Mouse (Mus musculus) heart, embryonic 16.5 days (tissue): ENCODE measurements at regions not wholly inside any gene's neighbourhood (a gene's known extent, or its start where the extent isn't known, plus 50 kb on each side); places are given as distances from the start of the nearest gene placed in this dataset.

Source experiments
- ATAC-seq: fragments of 200-750 bp; cut with Nextera tagmentation; replicated peaks from 2 replicates; pipeline ENCODE4 v1.8.0; 2017; ENCODE audit warnings: moderate number of reproducible peaks; ENCODE audit not compliant: insufficient read depth, low FRiP score; ENCODE audit errors: extremely low read depth
- H3K27ac ChIP-seq: fragments of 300-500 bp; sonication (generic); 2 replicates; pipeline ENCODE4 v1.5.1; 2014; ENCODE audit warnings: mild to moderate bottlenecking, low read length, control low read depth, moderate library complexity
- H3K27me3 ChIP-seq: fragments of 300-500 bp; sonication (generic); 2 replicates; pipeline ENCODE4 v1.6.1; 2014; ENCODE audit warnings: low read length, mixed read lengths; ENCODE audit not compliant: control insufficient read depth, insufficient read depth
- H3K36me3 ChIP-seq: fragments of 300-500 bp; sonication (generic); 2 replicates; pipeline ENCODE4 v1.6.1; 2014; ENCODE audit not compliant: control insufficient read depth, insufficient read depth
- H3K4me1 ChIP-seq: fragments of 300-500 bp; sonication (generic); 2 replicates; pipeline ENCODE4 v1.6.1; 2014; ENCODE audit warnings: low read length, mixed read lengths; ENCODE audit not compliant: control insufficient read depth, insufficient read depth
- H3K4me2 ChIP-seq: fragments of 300-500 bp; sonication (generic); 2 replicates; pipeline ENCODE4 v1.6.1; 2014; ENCODE audit warnings: low read depth, mild to moderate bottlenecking, control low read depth, low read length
- H3K4me3 ChIP-seq: fragments of 300-500 bp; sonication (generic); 2 replicates; pipeline ENCODE4 v1.5.1; 2014; ENCODE audit warnings: mild to moderate bottlenecking, control low read depth, low read length
- H3K9ac ChIP-seq: fragments of 300-500 bp; sonication (generic); 2 replicates; pipeline ENCODE4 v1.6.1; 2014; ENCODE audit warnings: low read length, control low read depth
- H3K9me3 ChIP-seq: fragments of 300-500 bp; sonication (generic); replicated peaks from 2 replicates; pipeline ENCODE4 v1.6.1; 2016; ENCODE audit warnings: low read length; ENCODE audit not compliant: control insufficient read depth
- WGBS: fragments of 180-500 bp; shearing (Covaris S2); extraction: QIAGEN DNeasy Blood & Tissue Kit; methylation state at CpG from one replicate; pipeline ENCODE4 v1.1.7; 2014; 5-methylcytosine and 5-hydroxymethylcytosine counted together

- Histone ChIP-seq H3K4me2 (no peak overlapping the region), H3K9me3 (no peaks in the 10 kb centered on the region), H3K4me1 (no peaks in the 10 kb centered on the region), H3K9ac (no peak overlapping the region), H3K4me3 (no peak overlapping the region), H3K27ac (no peak overlapping the region), H3K36me3 (no peaks in the 10 kb centered on the region), H3K27me3 (no peaks in the 10 kb centered on the region)
- 77% methylated on average over 2 of the region's 2 CpGs for WGBS
- ATAC-seq = no peak
These were observed 331.3 kb downstream of the Gja1 start for GRCm38 (mm10) chr10:56708411-56708810.

- Histone ChIP-seq H3K4me3 (no peak overlapping the region), H3K9ac (no peak overlapping the region), H3K9me3 (no peaks in the 10 kb centered on the region), H3K27me3 (no peaks in the 10 kb centered on the region), H3K4me2 (no peak overlapping the region), H3K4me1 (no peaks in the 10 kb centered on the region), H3K36me3 (no peaks in the 10 kb centered on the region), H3K27ac (no peak overlapping the region)
- WGBS = 63% methylated on average over 1 of the region's 1 CpGs
- ATAC-seq = no peak
These were observed 331.8 kb downstream of the Gja1 start for GRCm38 (mm10) chr10:56708886-56709285.

GRCm38 (mm10) chr10:56712611-56713105 lies 335.5 kb downstream of the Gja1 start:
- ATAC-seq = no peak
- Histone ChIP-seq H3K9ac (no peak overlapping the region), H3K36me3 (no peaks in the 10 kb centered on the region), H3K4me1 (peaks cover 3% of the 10 kb centered on the region; the same call in 1 of the 2 replicates), H3K27me3 (no peaks in the 10 kb centered on the region), H3K4me2 (no peak overlapping the region), H3K27ac (no peak overlapping the region), H3K9me3 (no peaks in the 10 kb centered on the region), H3K4me3 (no peak overlapping the region)
- 70% methylated on average over 7 of the region's 7 CpGs for WGBS

- Histone ChIP-seq H3K36me3 (no peaks in the 10 kb centered on the region), H3K4me2 (no peak overlapping the region), H3K27me3 (no peaks in the 10 kb centered on the region), H3K9ac (no peak overlapping the region), H3K27ac (no peak overlapping the region), H3K9me3 (peaks cover 3% of the 10 kb centered on the region; the same call in 1 of the 2 replicates), H3K4me3 (no peak overlapping the region), H3K4me1 (no peaks in the 10 kb centered on the region)
- no peak for ATAC-seq
These were observed 359.9 kb downstream of the Gja1 start for GRCm38 (mm10) chr10:56737073-56737472.

- Histone ChIP-seq H3K27ac (no peak overlapping the region), H3K36me3 (no peaks in the 10 kb centered on the region), H3K4me3 (no peak overlapping the region), H3K4me2 (no peak overlapping the region), H3K4me1 (no peaks in the 10 kb centered on the region), H3K9ac (no peak overlapping the region), H3K27me3 (no peaks in the 10 kb centered on the region), H3K9me3 (peaks cover 3% of the 10 kb centered on the region; the same call in 1 of the 2 replicates)
- 78% methylated on average over 3 of the region's 3 CpGs for WGBS
- ATAC-seq = no peak
These were observed 362.5 kb downstream of the Gja1 start for GRCm38 (mm10) chr10:56739621-56740020.

GRCm38 (mm10) chr10:56752134-56752533 lies 375.0 kb downstream of the Gja1 start:
- no peak overlapping the region for H3K27ac ChIP-seq
- no peak overlapping the region for H3K9ac ChIP-seq
- no peak overlapping the region for H3K4me2 ChIP-seq
- H3K27me3 ChIP-seq = no peaks in the 10 kb centered on the region
- 28% methylated on average over 2 of the region's 2 CpGs for WGBS
- peaks cover 6% of the 10 kb centered on the region; the same call in 1 of the 2 replicates for H3K4me1 ChIP-seq
- ATAC-seq = no peak
- no peaks in the 10 kb centered on the region for H3K9me3 ChIP-seq
- H3K36me3 ChIP-seq = no peaks in the 10 kb centered on the region
- no peak overlapping the region for H3K4me3 ChIP-seq

GRCm38 (mm10) chr10:56753576-56753975 lies 376.4 kb downstream of the Gja1 start:
- Histone ChIP-seq H3K27ac (no peak overlapping the region; the same call in 1 of the 2 replicates), H3K36me3 (no peaks in the 10 kb centered on the region), H3K4me1 (peaks cover 6% of the 10 kb centered on the region; the same call in 1 of the 2 replicates), H3K4me3 (no peak overlapping the region), H3K9me3 (no peaks in the 10 kb centered on the region), H3K27me3 (no peaks in the 10 kb centered on the region), H3K9ac (no peak overlapping the region), H3K4me2 (no peak overlapping the region)
- no peak for ATAC-seq
- whole genome bisulfite sequencing = 24% methylated on average over 2 of the region's 2 CpGs

- ATAC-seq = no peak
- Histone ChIP-seq H3K4me2 (no peak overlapping the region), H3K27ac (no peak overlapping the region), H3K9ac (no peak overlapping the region), H3K4me3 (no peak overlapping the region), H3K27me3 (no peaks in the 10 kb centered on the region), H3K9me3 (no peaks in the 10 kb centered on the region), H3K4me1 (peaks cover 6% of the 10 kb centered on the region; the same call in 1 of the 2 replicates), H3K36me3 (no peaks in the 10 kb centered on the region)
- WGBS = 69% methylated on average over 11 of the region's 11 CpGs
These were observed 377.5 kb downstream of the Gja1 start for GRCm38 (mm10) chr10:56754546-56755175.

GRCm38 (mm10) chr10:56770629-56771028 lies 393.5 kb downstream of the Gja1 start:
- H3K9ac ChIP-seq = no peak overlapping the region
- no peaks in the 10 kb centered on the region for H3K9me3 ChIP-seq
- H3K4me3 ChIP-seq = no peak overlapping the region
- H3K4me1 ChIP-seq = no peaks in the 10 kb centered on the region
- 85% methylated on average over 4 of the region's 4 CpGs for WGBS
- no peak overlapping the region for H3K4me2 ChIP-seq
- ATAC-seq = no peak
- H3K27ac ChIP-seq = no peak overlapping the region
- H3K36me3 ChIP-seq = no peaks in the 10 kb centered on the region
- H3K27me3 ChIP-seq = no peaks in the 10 kb centered on the region
